ENCODE assay signal across 8 mouse cellular contexts in genomic region chr11:88862355-88862754, GRCm38 (mm10). TPM values are rescaled to one million over a fixed set of nuclear protein-coding genes. Genes with fewer than 3 reads are reported as not detected.
DNase-seq lines count a peak whose midpoint lies in the region; ATAC-seq and TF ChIP-seq lines count a peak whose summit lies in the region.

No protein-coding gene starts in this region.

- no peaks in the 10 kb centered on the region for H3K36me3 ChIP-seq in heart, embryonic 10.5 days
- H3K36me3 ChIP-seq in ES-E14 (ENCODE audit: control insufficient read depth, insufficient read depth, low read length, poor library complexity, severe bottlenecking) = peaks cover 5% of the 10 kb centered on the region; the same call in 1 of the 2 replicates
- H3K36me3 ChIP-seq in hindbrain, embryonic 12.5 days = no peaks in the 10 kb centered on the region
- H3K36me3 ChIP-seq in midbrain, embryonic 11.5 days (ENCODE audit: control insufficient read depth, insufficient read depth, low read length) = no peaks in the 10 kb centered on the region

- peaks cover 57% of the 10 kb centered on the region for H3K4me1 ChIP-seq in heart, embryonic 10.5 days
- peaks cover 9 to 23% of the 10 kb centered on the region in 2 experiments for H3K4me1 ChIP-seq in ES-E14 (ENCODE audit: control insufficient read depth in 2 of 2, insufficient read depth in 2 of 2, low read length in 2 of 2, poor library complexity in 1 of 2)
- peaks cover 23% of the 10 kb centered on the region for H3K4me1 ChIP-seq in hindbrain, embryonic 12.5 days
- peaks cover 23% of the 10 kb centered on the region for H3K4me1 ChIP-seq in midbrain, embryonic 11.5 days (ENCODE audit: control insufficient read depth, insufficient read depth, low read length)

- H3K9ac ChIP-seq in ES-E14 (ENCODE audit: insufficient read depth, low read depth, low read length, poor library complexity, severe bottlenecking) = no peak overlapping the region; the same call in 1 of the 2 replicates
- no peak overlapping the region for H3K9ac ChIP-seq in hindbrain, embryonic 12.5 days
- H3K9ac ChIP-seq in midbrain, embryonic 11.5 days (ENCODE audit: low read length) = no peak overlapping the region

- no peak overlapping the region; the same call in 1 of the 2 replicates for H3K27ac ChIP-seq in heart, embryonic 10.5 days
- H3K27ac ChIP-seq in ES-E14 (ENCODE audit: insufficient read depth, low read depth, low read length, poor library complexity, severe bottlenecking) = no peak overlapping the region
- no peak overlapping the region for H3K27ac ChIP-seq in hindbrain, embryonic 12.5 days
- H3K27ac ChIP-seq in midbrain, embryonic 11.5 days (ENCODE audit: low read depth, low read length) = no peak overlapping the region

- H3K4me2 ChIP-seq in hindbrain, embryonic 12.5 days (replicated peaks) = peak overlapping the region; percentile 97
- peak overlapping the region; percentile 99; the same call in 1 of the 2 replicates for H3K4me2 ChIP-seq in midbrain, embryonic 11.5 days

- no peak for ATAC-seq in hindbrain, embryonic 12.5 days (ENCODE audit: low FRiP score)
- ATAC-seq in midbrain, embryonic 11.5 days (ENCODE audit: low FRiP score) = no peak
- no peak for ATAC-seq in activated CD4-positive, CD25-positive, alpha-beta regulatory T cell, adult 4 months

- intact Hi-C loops in heart, postnatal 25 days (cut with DNase I) = loop anchor here (5.0 kb wide), 2 partner anchors 45 to 95 kb away; partner anchors contain the start of gene Scpep1

- no peak for DNase-seq in heart, embryonic 10.5 days (ENCODE audit: low spot score)
- no peak for DNase-seq in heart, postnatal 25 days (ENCODE audit: low spot score)
- no peak for DNase-seq in ES-E14 (ENCODE audit: low read depth, low spot score)
- no peak for DNase-seq in midbrain, embryonic 11.5 days (ENCODE audit: low spot score, missing footprints)
- DNase-seq in frontal cortex, postnatal 36 days (ENCODE audit: low spot score in 2 of 2) = no peak
- DNase-seq in gastrocnemius, adult 18-20 months (ENCODE audit: low spot score) = no peak

- 77% methylated on average over 2 of the region's 2 CpGs for WGBS in heart, embryonic 10.5 days
- WGBS in hindbrain, embryonic 12.5 days = 81% methylated on average over 2 of the region's 2 CpGs
- whole genome bisulfite sequencing in midbrain, embryonic 11.5 days = 85% methylated on average over 2 of the region's 2 CpGs

- H3K4me3 ChIP-seq in heart, embryonic 10.5 days = peak overlapping the region; percentile 82
- H3K4me3 ChIP-seq in ES-E14 (ENCODE audit: insufficient read depth in 1 of 2, low read depth in 1 of 2, low read length in 2 of 2, poor library complexity in 1 of 2, severe bottlenecking in 1 of 2) = peak overlapping the region; percentile 81 to 90
- H3K4me3 ChIP-seq in hindbrain, embryonic 12.5 days = peak overlapping the region; percentile 78
- 0 out of 2 replicates have a peak overlapping the region, but pooled peaks have one; percentile 70 for H3K4me3 ChIP-seq in midbrain, embryonic 11.5 days (ENCODE audit: low read depth, low read length)

- no peaks in the 10 kb centered on the region for H3K9me3 ChIP-seq in heart, embryonic 10.5 days
- no peaks in the 10 kb centered on the region for H3K9me3 ChIP-seq in ES-E14 (ENCODE audit: control insufficient read depth, insufficient read depth, low read depth, low read length)
- no peaks in the 10 kb centered on the region for H3K9me3 ChIP-seq in hindbrain, embryonic 12.5 days (replicated peaks)
- H3K9me3 ChIP-seq in midbrain, embryonic 11.5 days (ENCODE audit: control insufficient read depth, low read length) = no peaks in the 10 kb centered on the region

- in situ Hi-C loops in ES-E14 (cut with MboI; ENCODE audit: low sequenced_read_pairs in 2 of 2, unreplicated experiment in 2 of 2) = no loop called here

- no peaks in the 10 kb centered on the region for H3K27me3 ChIP-seq in heart, embryonic 10.5 days (ENCODE audit: insufficient read depth, poor library complexity, severe bottlenecking)
- 0 out of 2 replicates have a peak, but pooled peaks cover 5% of the 10 kb centered on the region for H3K27me3 ChIP-seq in hindbrain, embryonic 12.5 days
- no peaks in the 10 kb centered on the region; the same call in 1 of the 2 replicates for H3K27me3 ChIP-seq in midbrain, embryonic 11.5 days (ENCODE audit: control insufficient read depth, insufficient read depth, low read length)

TF ChIP-seq in ES-E14, 5 proteins besides CTCF, POLR2A, EP300 and RAD21:
- no peak for TF ChIP-seq MAFK (IDR thresholded peaks at IDR 0.05; ENCODE audit: insufficient read depth, low read depth, low read length)
- TF ChIP-seq ZNF384 (IDR thresholded peaks at IDR 0.05; ENCODE audit: low read depth, low read length) = no peak
- no peak for TF ChIP-seq CHD2 (IDR thresholded peaks at IDR 0.05; ENCODE audit: low read depth, low read length)
- no peak for TF ChIP-seq ZC3H11A (IDR thresholded peaks at IDR 0.05; ENCODE audit: borderline replicate concordance, low read depth, low read length)
- no peak for TF ChIP-seq HCFC1 (IDR thresholded peaks at IDR 0.05; ENCODE audit: borderline replicate concordance, insufficient read depth, low read length)

RNA-seq across cellular contexts. Expression of gene Akap1, which starts 2.0 kb away (rescaled TPM):
- polyA plus RNA-seq in heart, embryonic 10.5 days (2016; fragmentation: Nextera tagmentation; extraction: Ambion mirVana) = 26.6 and 39.9 TPM in 2 replicates
- 100 to 1,000 TPM; 114 to 123 TPM for total RNA-seq in heart, postnatal 25 days (2021)
- 184 and 262 TPM in 2 replicates for total RNA-seq in ES-E14 (2012; rRNA removed)
- 21.8 and 22.3 TPM in 2 replicates for polyA plus RNA-seq in hindbrain, embryonic 12.5 days (2016; fragmentation: Nextera tagmentation; extraction: Ambion mirVana)
- 13.0 and 13.6 TPM in 2 replicates for polyA plus RNA-seq in midbrain, embryonic 11.5 days (2014; fragmentation: Nextera tagmentation; extraction: Ambion mirVana)
- 1 to 10 TPM; 1.5 to 2.0 TPM for polyA plus RNA-seq in activated CD4-positive, CD25-positive, alpha-beta regulatory T cell, adult 4 months (2017; shearing (Covaris generic))
- 10 to 100 TPM; 54.5 to 82.7 TPM for total RNA-seq in gastrocnemius, adult 18-20 months (2021)
